Mouse (Mus musculus): ENCODE results near the gene Jph3.

Gene Jph3

GRCm38 (mm10) chr8:121730170-121730569 is 747 bp downstream of the Jph3 start:
- DNase-seq (ENCODE audit: low read depth, low spot score) = no peak

GRCm38 (mm10) chr8:121730646-121731045 is 1.2 kb downstream of the Jph3 start:
- no peak for DNase-seq (ENCODE audit: low read depth, low spot score)

GRCm38 (mm10) chr8:121731060-121731459 is 1.6 kb downstream of the Jph3 start:
- DNase-seq (ENCODE audit: low read depth, low spot score) = no peak

GRCm38 (mm10) chr8:121731471-121732333 is 2.3 kb downstream of the Jph3 start:
- DNase-seq (ENCODE audit: low read depth, low spot score) = no peak

- no peak for DNase-seq (ENCODE audit: low read depth, low spot score)
Measured at GRCm38 (mm10) chr8:121732334-121732665, 2.9 kb downstream of the Jph3 start.

GRCm38 (mm10) chr8:121734262-121734661 is 4.8 kb downstream of the Jph3 start:
- DNase-seq (ENCODE audit: low read depth, low spot score) = no peak

GRCm38 (mm10) chr8:121736236-121736635 is 6.8 kb downstream of the Jph3 start:
- peak; percentile 87 for DNase-seq (ENCODE audit: low read depth, low spot score)

GRCm38 (mm10) chr8:121740721-121741120 is 11.3 kb downstream of the Jph3 start:
- DNase-seq (ENCODE audit: low read depth, low spot score) = no peak

GRCm38 (mm10) chr8:121749501-121749900 is 20.1 kb downstream of the Jph3 start:
- no peak for DNase-seq (ENCODE audit: low read depth, low spot score)

GRCm38 (mm10) chr8:121750512-121750911 is 21.1 kb downstream of the Jph3 start:
- DNase-seq (ENCODE audit: low read depth, low spot score) = peak; percentile 59

- DNase-seq (ENCODE audit: low read depth, low spot score) = peak; percentile 90
Measured at GRCm38 (mm10) chr8:121751407-121751806, 22.0 kb downstream of the Jph3 start.

- DNase-seq (ENCODE audit: low read depth, low spot score) = no peak
Measured at GRCm38 (mm10) chr8:121758470-121758869, 29.0 kb downstream of the Jph3 start.

- no peak for DNase-seq (ENCODE audit: low read depth, low spot score)
Measured at GRCm38 (mm10) chr8:121760484-121760883, 31.1 kb downstream of the Jph3 start.

GRCm38 (mm10) chr8:121761480-121761879 is 32.1 kb downstream of the Jph3 start:
- DNase-seq (ENCODE audit: low read depth, low spot score) = peak; percentile 85

- no peak for DNase-seq (ENCODE audit: low read depth, low spot score)
Measured at GRCm38 (mm10) chr8:121762999-121763699, 33.7 kb downstream of the Jph3 start.

GRCm38 (mm10) chr8:121763700-121764013 is 34.2 kb downstream of the Jph3 start:
- DNase-seq (ENCODE audit: low read depth, low spot score) = no peak

GRCm38 (mm10) chr8:121765594-121766138 is 36.2 kb downstream of the Jph3 start:
- no peak for DNase-seq (ENCODE audit: low read depth, low spot score)

- no peak for DNase-seq (ENCODE audit: low read depth, low spot score)
Measured at GRCm38 (mm10) chr8:121769095-121769494, 39.7 kb downstream of the Jph3 start.

- DNase-seq (ENCODE audit: low read depth, low spot score) = no peak
Measured at GRCm38 (mm10) chr8:121769621-121770020, 40.2 kb downstream of the Jph3 start.

GRCm38 (mm10) chr8:121770845-121771752 is 41.7 kb downstream of the Jph3 start:
- peak; percentile 72 for DNase-seq (ENCODE audit: low read depth, low spot score)

- DNase-seq (ENCODE audit: low read depth, low spot score) = no peak
Measured at GRCm38 (mm10) chr8:121773876-121774275, 44.5 kb downstream of the Jph3 start.

GRCm38 (mm10) chr8:121782493-121782892 is 53.1 kb downstream of the Jph3 start:
- DNase-seq (ENCODE audit: low read depth, low spot score) = no peak

All from R1 (cell line).